Mouse (Mus musculus) T-helper 17 cell (primary cell): Measurements from ENCODE around the gene Prss58.

Experiments used
- in situ Hi-C, 2 experiments: fragments of 300-600 bp; cut with MboI, MseI; formaldehyde crosslinking; loops; 1 replicate in 1 of 2; 2 replicates in 1 of 2; pipeline ENCODE4 v1.15.1; 2025; ENCODE audit warnings: high pct_unique_total_duplicates in 2 of 2

The Prss58 gene

GRCm38 (mm10) chr6:40900287-40900686 lies at the start of gene Prss58:
TSS of gene Prss58 (minus strand) at chr6:40900387.
- in situ Hi-C loops = loop anchor here in 1 of 2 experiments (5.0 kb wide), 1 partner anchor 137 kb away; the partner anchor contains the start of gene 2210010C04Rik

GRCm38 (mm10) chr6:40940457-40940856 lies 40.3 kb upstream of the Prss58 start, which contains the start of gene 1700074P13Rik:
TSS of gene 1700074P13Rik (minus strand) at chr6:40940557.
- in situ Hi-C loops = no loop called here

DNA sequence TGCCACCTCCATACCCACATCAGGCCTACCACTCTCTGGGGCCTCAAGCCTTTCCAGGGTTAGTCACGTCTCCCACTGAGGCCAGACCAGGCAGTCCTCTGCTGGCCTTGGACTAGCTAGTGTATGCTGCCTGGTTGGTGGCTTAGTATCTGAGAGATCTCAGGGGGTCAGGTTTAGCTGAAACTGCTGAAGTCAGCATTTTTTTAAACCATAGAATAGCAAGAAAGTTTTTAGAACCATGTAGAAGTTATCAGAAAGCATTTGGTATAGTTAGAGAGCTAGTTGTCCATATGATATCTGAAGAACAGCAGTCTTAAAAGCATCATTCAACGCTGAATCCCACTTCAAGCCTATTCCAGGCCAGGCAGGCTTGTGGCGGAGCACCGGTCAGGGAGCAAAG lies 19.8 kb upstream of the Prss58 start:
- in situ Hi-C loops = no loop called here

DNA sequence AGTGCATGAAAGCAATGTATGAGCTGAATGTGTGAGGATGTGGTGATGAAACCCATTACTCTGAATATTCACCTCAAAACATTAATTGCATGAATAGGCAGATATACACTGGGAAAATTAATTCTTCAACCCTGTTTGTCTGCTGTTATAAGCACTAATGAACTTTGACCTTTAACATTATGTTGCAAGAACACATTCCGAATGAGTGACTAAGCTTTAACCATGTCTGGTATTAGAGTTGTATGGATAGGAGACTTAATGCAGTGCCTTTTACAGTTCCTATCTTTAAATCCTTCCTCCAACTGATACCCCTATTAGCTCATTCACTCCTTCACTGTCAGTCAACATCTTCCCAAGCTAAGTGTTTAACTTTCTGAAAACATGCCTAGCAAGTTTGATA lies 5.5 kb downstream of the Prss58 start:
- in situ Hi-C loops = loop anchor here (5.0 to 25.0 kb wide), 4 partner anchors 160 to 1493 kb away; no protein-coding TSS in a partner anchor

- in situ Hi-C loops = loop anchor here (5.0 to 25.0 kb wide), 4 partner anchors 161 to 1494 kb away; no protein-coding TSS in a partner anchor
These were observed 6.6 kb downstream of the Prss58 start for GRCm38 (mm10) chr6:40893577-40893976.

- in situ Hi-C loops = loop anchor here (5.0 to 25.0 kb wide), 4 partner anchors 163 to 1496 kb away; no protein-coding TSS in a partner anchor
These were observed 8.4 kb downstream of the Prss58 start for GRCm38 (mm10) chr6:40891754-40892153.

DNA sequence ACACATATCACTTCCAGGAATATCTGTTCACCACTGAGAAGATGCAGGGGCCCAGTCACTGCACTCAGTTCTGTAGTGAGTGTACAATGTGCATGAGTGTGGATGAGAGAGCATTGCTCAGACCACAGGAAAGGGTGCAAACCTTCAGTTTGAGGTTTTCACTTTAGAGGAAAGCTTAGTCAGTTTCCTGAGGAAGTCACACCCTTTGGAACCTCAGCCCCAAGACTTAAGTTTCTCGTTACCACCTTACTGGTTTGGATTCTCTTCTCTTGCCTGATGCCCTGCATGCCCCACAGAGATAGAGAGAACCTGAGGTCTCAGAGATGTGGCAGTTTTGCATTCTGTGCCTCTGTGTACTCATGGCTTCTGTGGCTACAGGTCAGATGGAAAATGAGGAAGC lies 9.2 kb downstream of the Prss58 start:
- in situ Hi-C loops = loop anchor here (5.0 to 25.0 kb wide), 4 partner anchors 164 to 1496 kb away; no protein-coding TSS in a partner anchor

GRCm38 (mm10) chr6:40887394-40887793 lies 12.8 kb downstream of the Prss58 start, which contains the start of gene Moxd2:
TSS of gene Moxd2 (minus strand) at chr6:40887494.
- in situ Hi-C loops = loop anchor here (10.0 to 25.0 kb wide), 3 partner anchors 1343 to 1713 kb away; no protein-coding TSS in a partner anchor

- in situ Hi-C loops = no loop called here
These were observed 54.9 kb downstream of the Prss58 start for GRCm38 (mm10) chr6:40845283-40845682.
